Mouse (Mus musculus) lung, postnatal 25 days (tissue): ENCODE measurements at regions not wholly inside any gene's neighbourhood (a gene's known extent, or its start where the extent isn't known, plus 50 kb on each side); places are given as distances from the start of the nearest gene placed in this dataset.

Experiments used
- DNase-seq: peaks from one replicate; pipeline ENCODE4 v3.0.0; 2022; ENCODE audit warnings: low spot score

GRCm38 (mm10) chr13:84646899-84647298, 424.8 kb downstream of the Tmem161b start:
- DNase-seq, result no peak

GRCm38 (mm10) chr13:84648056-84648455, 426.0 kb downstream of the Tmem161b start:
- no peak for DNase-seq

- DNase-seq, result no peak
Observed at GRCm38 (mm10) chr13:84663967-84664366, 441.9 kb downstream of the Tmem161b start.

GRCm38 (mm10) chr13:84680971-84681370, 458.9 kb downstream of the Tmem161b start:
- no peak for DNase-seq

GRCm38 (mm10) chr13:84685930-84686329, 463.8 kb downstream of the Tmem161b start:
- no peak for DNase-seq

- DNase-seq, result no peak
Observed at GRCm38 (mm10) chr13:84693462-84693861, 471.4 kb downstream of the Tmem161b start.

- no peak for DNase-seq
Observed at GRCm38 (mm10) chr13:84698472-84699080, 476.5 kb downstream of the Tmem161b start.

GRCm38 (mm10) chr13:84741231-84741630, 448.0 kb upstream of the Ccnh start:
- no peak for DNase-seq

GRCm38 (mm10) chr13:84748331-84748730, 440.9 kb upstream of the Ccnh start:
- no peak for DNase-seq

- no peak for DNase-seq
Observed at GRCm38 (mm10) chr13:84749214-84749613, 440.0 kb upstream of the Ccnh start.

- no peak for DNase-seq
Observed at GRCm38 (mm10) chr13:84750136-84750535, 439.1 kb upstream of the Ccnh start.

GRCm38 (mm10) chr13:84751576-84752490, 437.4 kb upstream of the Ccnh start:
- no peak for DNase-seq

GRCm38 (mm10) chr13:84752491-84752820, 436.8 kb upstream of the Ccnh start:
- no peak for DNase-seq

GRCm38 (mm10) chr13:84753751-84754500, 435.3 kb upstream of the Ccnh start:
- DNase-seq, result no peak

- DNase-seq, result no peak
Observed at GRCm38 (mm10) chr13:84754821-84755725, 434.1 kb upstream of the Ccnh start.

GRCm38 (mm10) chr13:84756796-84757335, 432.3 kb upstream of the Ccnh start:
- DNase-seq, result no peak

GRCm38 (mm10) chr13:84757896-84758567, 431.2 kb upstream of the Ccnh start:
- no peak for DNase-seq

GRCm38 (mm10) chr13:84758568-84758900, 430.7 kb upstream of the Ccnh start:
- DNase-seq, result peak; percentile 53

GRCm38 (mm10) chr13:84759061-84759460, 430.1 kb upstream of the Ccnh start:
- no peak for DNase-seq

GRCm38 (mm10) chr13:84760471-84760870, 428.7 kb upstream of the Ccnh start:
- DNase-seq, result no peak

- no peak for DNase-seq
Observed at GRCm38 (mm10) chr13:84760978-84761377, 428.2 kb upstream of the Ccnh start.
